Mouse (Mus musculus) ES-E14 (cell line): ENCODE measurements around the gene Smco4.

Source experiments
- CHD2 ChIP-seq: IDR thresholded peaks from 2 replicates; pipeline ENCODE4 v1.6.1; 2014; ENCODE audit warnings: mild to moderate bottlenecking, low read depth, low read length, inconsistent platforms
- HCFC1 ChIP-seq: IDR thresholded peaks from 2 replicates; pipeline ENCODE4 v1.6.1; 2012; ENCODE audit warnings: low read length, inconsistent platforms, borderline replicate concordance; ENCODE audit not compliant: insufficient read depth
- MAFK ChIP-seq: IDR thresholded peaks from 2 replicates; pipeline ENCODE4 v1.6.1; 2014; ENCODE audit warnings: mild to moderate bottlenecking, low read depth, low read length, inconsistent platforms; ENCODE audit not compliant: insufficient read depth

- TF ChIP-seq HCFC1 (no peak), CHD2 (no peak), MAFK (no peak)
These were observed 22.8 kb downstream of the Smco4 start for GRCm38 (mm10) chr9:15516007-15516406.
